Mouse (Mus musculus) heart, postnatal 14 days (tissue): ENCODE results near the gene 1700030K09Rik. TPM values are rescaled to one million over a fixed set of nuclear protein-coding genes. Genes with fewer than 3 reads are reported as not detected.

ENCODE experiments used
- DNase-seq, 2 experiments: peaks; one replicate each; pipeline ENCODE4 v3.0.0; 2021 to 2022
- intact Hi-C: fragments of 180-260 bp; cut with DNase I; formaldehyde crosslinking; loops from one replicate; pipeline ENCODE4 v1.15.1; 2025
- long read RNA-seq, 2 experiments: library from polyadenylated mRNA; stranded (forward); transcript quantifications; one replicate each; pipeline ENCODE4 v2.0.0; 2021
- total RNA-seq, 2 experiments: library from RNA; stranded (reverse); gene quantifications; 2 replicates each; pipeline ENCODE4 v1.2.3; 2021

Gene 1700030K09Rik
- 1 to 10 TPM; 6.6 to 7.0 TPM for total RNA-seq
- long read RNA-seq, experiment 1, transcript 1700030K09Rik-201 (8 exons, 2,887 nt) = major isoform, 11 of 16 reads
- long read RNA-seq, experiment 1, partial matches to known transcripts = 1 of 16 reads
- long read RNA-seq, experiment 1, other reads (novel, unspliced or antisense) = 4 of 16 reads
- long read RNA-seq, experiment 2, transcript 1700030K09Rik-201 (8 exons, 2,887 nt) = major isoform, 11 of 15 reads
- long read RNA-seq, experiment 2, partial matches to known transcripts = 3 of 15 reads
- long read RNA-seq, experiment 2, other reads (novel, unspliced or antisense) = 1 of 15 reads

GRCm38 (mm10) chr8:72443338-72443993 lies at the start of gene 1700030K09Rik, which contains the start of gene Calr3:
Gene 1700030K09Rik (plus strand): TSS chr8:72443880.
Gene Calr3 (minus strand): TSS chr8:72443870.
- intact Hi-C loops = no loop called here
- DNase-seq = peak; percentile 95 to 97

GRCm38 (mm10) chr8:72401381-72401780 lies 42.3 kb upstream of the 1700030K09Rik start:
- no peak for DNase-seq
- intact Hi-C loops = loop anchor here (10.0 kb wide), 1 partner anchor 343 kb away; no protein-coding TSS in a partner anchor

- DNase-seq = no peak
- intact Hi-C loops = loop anchor here (10.0 kb wide), 1 partner anchor 342 kb away; no protein-coding TSS in a partner anchor
Observed at GRCm38 (mm10) chr8:72402981-72403380, 40.7 kb upstream of the 1700030K09Rik start.

GRCm38 (mm10) chr8:72407878-72408277 lies 35.8 kb upstream of the 1700030K09Rik start:
- no peak for DNase-seq
- intact Hi-C loops = loop anchor here (10.0 kb wide), 1 partner anchor 337 kb away; no protein-coding TSS in a partner anchor

GRCm38 (mm10) chr8:72409443-72409842 lies 34.2 kb upstream of the 1700030K09Rik start:
- DNase-seq = no peak
- intact Hi-C loops = loop anchor here (10.0 kb wide), 1 partner anchor 335 kb away; no protein-coding TSS in a partner anchor

GRCm38 (mm10) chr8:72413839-72414238 lies 29.8 kb upstream of the 1700030K09Rik start:
- DNase-seq = no peak
- intact Hi-C loops = no loop called here

GRCm38 (mm10) chr8:72415252-72415651 lies 28.4 kb upstream of the 1700030K09Rik start:
- intact Hi-C loops = no loop called here
- no peak for DNase-seq

GRCm38 (mm10) chr8:72418073-72418472 lies 25.6 kb upstream of the 1700030K09Rik start:
- intact Hi-C loops = no loop called here
- no peak for DNase-seq

GRCm38 (mm10) chr8:72420571-72421361 lies 22.9 kb upstream of the 1700030K09Rik start:
- intact Hi-C loops = loop anchor here (5.0 kb wide), 2 partner anchors 127 to 142 kb away; partner anchors contain the start of gene Med26

GRCm38 (mm10) chr8:72421362-72422335 lies 22.0 kb upstream of the 1700030K09Rik start, which contains the start of gene Eps15l1:
Gene Eps15l1 (minus strand): TSS chr8:72421460.
- intact Hi-C loops = loop anchor here (5.0 kb wide), 2 partner anchors 126 to 141 kb away; partner anchors contain the start of gene Med26
- DNase-seq = peak; percentile 99

More at GRCm38 (mm10) chr8:72420571-72421361, 22.9 kb upstream of the 1700030K09Rik start:
- peak; percentile 64 to 68 for DNase-seq

- intact Hi-C loops = loop anchor here (5.0 kb wide), 2 partner anchors 124 to 139 kb away; partner anchors contain the start of gene Med26
- DNase-seq = no peak
Observed at GRCm38 (mm10) chr8:72422926-72423325, 20.8 kb upstream of the 1700030K09Rik start.

- DNase-seq = peak in 1 of 2 experiments; percentile 42
- intact Hi-C loops = no loop called here
Observed at GRCm38 (mm10) chr8:72429676-72430075, 14.0 kb upstream of the 1700030K09Rik start.

GRCm38 (mm10) chr8:72434952-72435351 lies 8.7 kb upstream of the 1700030K09Rik start:
- peak; percentile 75 to 82 for DNase-seq
- intact Hi-C loops = no loop called here

GRCm38 (mm10) chr8:72438248-72439015 lies 5.2 kb upstream of the 1700030K09Rik start:
- no peak for DNase-seq
- intact Hi-C loops = no loop called here

- intact Hi-C loops = no loop called here
- no peak for DNase-seq
Observed at GRCm38 (mm10) chr8:72443994-72444350, 292 bp downstream of the 1700030K09Rik start.

- intact Hi-C loops = loop anchor here (5.0 kb wide), 1 partner anchor 42 kb away; no protein-coding TSS in a partner anchor
- no peak for DNase-seq
Observed at GRCm38 (mm10) chr8:72445071-72445470, 1.4 kb downstream of the 1700030K09Rik start.

GRCm38 (mm10) chr8:72451516-72451915 lies 7.8 kb downstream of the 1700030K09Rik start:
- intact Hi-C loops = no loop called here
- no peak for DNase-seq

GRCm38 (mm10) chr8:72453904-72454303 lies 10.2 kb downstream of the 1700030K09Rik start:
- intact Hi-C loops = no loop called here
- no peak for DNase-seq
